Mouse (Mus musculus) MEL-GATA-1-ER (cell line): ENCODE results near the gene F13a1.

ENCODE experiments used
- DNase-seq: peaks from one replicate; pipeline ENCODE4 v3.0.0-alpha.2; 2012; ENCODE audit warnings: low read depth; ENCODE audit errors: extremely low read depth

F13a1 gene

GRCm38 (mm10) chr13:37050126-37050525 is at the start of gene F13a1:
Gene F13a1, minus strand, starts transcription at chr13:37050244.
- no peak for DNase-seq

GRCm38 (mm10) chr13:37091620-37092019 is 41.6 kb upstream of the F13a1 start:
- DNase-seq = no peak

GRCm38 (mm10) chr13:37089104-37089503 is 39.1 kb upstream of the F13a1 start:
- DNase-seq = no peak

GRCm38 (mm10) chr13:37081506-37082241 is 31.6 kb upstream of the F13a1 start:
- no peak for DNase-seq

GRCm38 (mm10) chr13:37071390-37071789 is 21.3 kb upstream of the F13a1 start:
- no peak for DNase-seq

GRCm38 (mm10) chr13:37070824-37071223 is 20.8 kb upstream of the F13a1 start:
- DNase-seq = no peak

- DNase-seq = no peak
Observed at GRCm38 (mm10) chr13:37060810-37061209, 10.8 kb upstream of the F13a1 start.

- DNase-seq = no peak
Observed at GRCm38 (mm10) chr13:37056662-37057061, 6.6 kb upstream of the F13a1 start.

- DNase-seq = no peak
Observed at GRCm38 (mm10) chr13:37049631-37050030, 413 bp downstream of the F13a1 start.

GRCm38 (mm10) chr13:37049018-37049417 is 1.0 kb downstream of the F13a1 start:
- DNase-seq = no peak

GRCm38 (mm10) chr13:37045005-37045404 is 5.0 kb downstream of the F13a1 start:
- peak; percentile 0 for DNase-seq

- DNase-seq = no peak
Observed at GRCm38 (mm10) chr13:37034745-37035144, 15.3 kb downstream of the F13a1 start.

- no peak for DNase-seq
Observed at GRCm38 (mm10) chr13:37025996-37026579, 24.0 kb downstream of the F13a1 start.

GRCm38 (mm10) chr13:37021575-37021974 is 28.5 kb downstream of the F13a1 start:
- DNase-seq = no peak

GRCm38 (mm10) chr13:37010771-37011170 is 39.3 kb downstream of the F13a1 start:
- no peak for DNase-seq

- DNase-seq = no peak
Observed at GRCm38 (mm10) chr13:37006224-37006623, 43.8 kb downstream of the F13a1 start.

- no peak for DNase-seq
Observed at GRCm38 (mm10) chr13:36999210-36999705, 50.8 kb downstream of the F13a1 start.

- no peak for DNase-seq
Observed at GRCm38 (mm10) chr13:36993593-36993992, 56.5 kb downstream of the F13a1 start.

- no peak for DNase-seq
Observed at GRCm38 (mm10) chr13:36988392-36988791, 61.7 kb downstream of the F13a1 start.

- DNase-seq = no peak
Observed at GRCm38 (mm10) chr13:36973016-36973415, 77.0 kb downstream of the F13a1 start.

GRCm38 (mm10) chr13:36972226-36972625 is 77.8 kb downstream of the F13a1 start:
- no peak for DNase-seq

GRCm38 (mm10) chr13:36962926-36963325 is 87.1 kb downstream of the F13a1 start:
- DNase-seq = no peak

- no peak for DNase-seq
Observed at GRCm38 (mm10) chr13:36958996-36959395, 91.0 kb downstream of the F13a1 start.
